Mouse (Mus musculus) stomach, embryonic 14.5 days (tissue): ENCODE measurements around the gene Smox. TPM values are rescaled to one million over a fixed set of nuclear protein-coding genes. Genes with fewer than 3 reads are reported as not detected.
A peak's percentile ranks its signal among the peaks of the same experiment; 100 is the strongest.

Experiments
- ATAC-seq: fragments of 200-750 bp; cut with Nextera tagmentation; 2 replicates; pipeline ENCODE4 v1.8.0; 2017; ENCODE audit warnings: low read depth, moderate TSS enrichment; ENCODE audit not compliant: insufficient number of reproducible peaks, insufficient read depth, low FRiP score
- H3K27ac ChIP-seq: fragments of 300-500 bp; sonication (generic); 2 replicates; pipeline ENCODE4 v1.5.1; 2014; ENCODE audit warnings: mild to moderate bottlenecking, low read length, moderate library complexity, mixed read lengths
- H3K27me3 ChIP-seq: fragments of 300-500 bp; sonication (generic); 2 replicates; pipeline ENCODE4 v1.6.1; 2014; ENCODE audit warnings: low read length, control low read depth, mixed read lengths; ENCODE audit not compliant: control insufficient read depth, insufficient read depth
- H3K36me3 ChIP-seq: fragments of 300-500 bp; sonication (generic); 2 replicates; pipeline ENCODE4 v1.6.1; 2014; ENCODE audit warnings: mild to moderate bottlenecking, control low read depth, low read length, moderate library complexity, mixed read lengths; ENCODE audit not compliant: control insufficient read depth, insufficient read depth
- H3K4me1 ChIP-seq: fragments of 300-500 bp; sonication (generic); 2 replicates; pipeline ENCODE4 v1.6.1; 2014; ENCODE audit warnings: low read length, control low read depth, mixed read lengths; ENCODE audit not compliant: control insufficient read depth, insufficient read depth
- H3K4me2 ChIP-seq: fragments of 300-500 bp; sonication (generic); replicated peaks from 2 replicates; pipeline ENCODE4 v1.6.1; 2014; ENCODE audit warnings: low read depth, low read length, control low read depth
- H3K4me3 ChIP-seq: fragments of 300-500 bp; sonication (generic); 2 replicates; pipeline ENCODE4 v1.5.1; 2014; ENCODE audit warnings: low read depth, low read length, control low read depth
- H3K9ac ChIP-seq: fragments of 300-500 bp; sonication (generic); replicated peaks from 2 replicates; pipeline ENCODE4 v1.6.1; 2014; ENCODE audit warnings: low read depth, mild to moderate bottlenecking, control low read depth, low read length, moderate library complexity, mixed read lengths
- H3K9me3 ChIP-seq: fragments of 300-500 bp; sonication (generic); 2 replicates; pipeline ENCODE4 v1.6.1; 2016; ENCODE audit warnings: low read depth, low read length, control low read depth; ENCODE audit not compliant: control insufficient read depth
- WGBS: fragments of 180-500 bp; shearing (Covaris S2); extraction: QIAGEN DNeasy Blood & Tissue Kit; methylation state at CpG from one replicate; pipeline ENCODE4 v1.1.7; 2014; 5-methylcytosine and 5-hydroxymethylcytosine counted together
- polyA plus RNA-seq: library from polyadenylated mRNA; unstranded; fragments of >200 nt; fragmentation: Nextera tagmentation; extraction: Ambion mirVana; gene quantifications from 2 replicates; pipeline ENCODE4 v1.2.1, GENCODE M21; 2014

Gene Smox
- 28.5 and 29.1 TPM in 2 replicates for polyA plus RNA-seq

DNA sequence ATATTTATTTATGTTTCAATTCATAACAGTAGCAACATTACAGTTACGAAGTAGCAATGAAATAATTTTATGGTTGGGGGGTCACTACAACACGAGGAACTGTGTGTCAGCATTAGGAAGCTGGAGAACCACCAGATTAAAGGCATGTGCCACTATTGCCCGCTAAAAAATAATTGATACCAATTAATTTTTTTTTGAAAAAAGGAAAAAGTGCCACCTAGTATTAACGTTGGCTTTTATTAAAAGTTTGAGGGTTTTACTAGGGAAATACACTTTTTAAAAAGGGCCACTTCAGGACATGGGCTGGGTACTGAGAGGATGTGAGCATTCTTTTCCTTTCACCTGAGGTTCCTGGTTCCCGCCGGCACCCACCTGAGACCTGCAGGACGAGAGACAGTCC is at the start of gene Smox:
Gene Smox (plus strand): TSS at position 301 of the 400 bp plus-strand sequence.
- Histone ChIP-seq H3K27ac (peak within 1 kb of the TSS; percentile 75), H3K27me3 (no peaks in the 10 kb centered on the region), H3K4me2 (peak within 1 kb of the TSS; percentile 97), H3K36me3 (no peaks in the 10 kb centered on the region), H3K9me3 (no peaks in the 10 kb centered on the region), H3K4me1 (peaks cover 5% of the 10 kb centered on the region), H3K4me3 (peak within 1 kb of the TSS; percentile 85), H3K9ac (peak within 1 kb of the TSS; percentile 79)
- 17% methylated on average over 7 of the region's 7 CpGs for WGBS
- no peak for ATAC-seq

DNA sequence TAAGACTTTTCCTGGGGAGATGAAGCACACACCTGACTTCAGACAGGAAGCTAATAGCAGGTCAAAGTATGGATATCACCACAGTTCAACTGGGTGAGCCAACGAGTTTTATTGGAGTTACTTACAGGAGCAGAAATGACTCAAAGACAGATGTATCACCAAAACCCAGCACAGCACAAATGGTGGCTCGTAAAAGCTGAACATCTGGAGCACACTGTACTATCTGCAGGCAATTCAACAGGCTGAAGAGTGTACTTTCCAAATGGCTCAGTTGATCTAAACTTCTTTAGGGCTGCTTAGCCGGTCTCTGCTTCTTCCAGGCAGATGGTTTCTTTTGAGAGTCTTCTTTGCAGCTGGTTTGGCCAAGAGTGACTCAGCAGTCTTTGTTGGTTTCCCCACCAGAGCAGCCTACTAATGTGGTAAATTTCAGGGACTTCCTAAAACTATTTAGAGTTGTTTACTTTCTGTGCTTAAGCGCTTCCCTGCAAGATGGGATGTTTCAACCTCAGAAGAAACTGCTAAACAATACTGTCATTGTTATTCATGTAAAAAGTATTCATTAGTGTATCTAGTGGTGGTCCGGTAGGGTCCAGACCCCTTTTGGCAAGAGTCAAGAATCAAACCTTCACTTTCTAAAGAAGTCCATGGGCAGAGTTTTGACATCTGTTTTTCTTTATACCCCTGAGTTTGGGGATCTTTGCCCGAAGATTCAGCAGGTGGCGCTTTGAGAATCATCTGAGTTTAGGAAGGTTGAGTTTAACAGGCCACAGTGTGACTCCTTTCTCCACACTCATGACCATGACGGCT is 48.0 kb upstream of the Smox start:
- WGBS = 65% methylated on average over 8 of the region's 8 CpGs
- Histone ChIP-seq H3K27ac (no peak overlapping the region), H3K9me3 (no peaks in the 10 kb centered on the region), H3K36me3 (no peaks in the 10 kb centered on the region), H3K4me1 (no peaks in the 10 kb centered on the region), H3K4me3 (no peak overlapping the region), H3K9ac (no peak overlapping the region), H3K27me3 (no peaks in the 10 kb centered on the region), H3K4me2 (no peak overlapping the region)
- ATAC-seq = no peak

DNA sequence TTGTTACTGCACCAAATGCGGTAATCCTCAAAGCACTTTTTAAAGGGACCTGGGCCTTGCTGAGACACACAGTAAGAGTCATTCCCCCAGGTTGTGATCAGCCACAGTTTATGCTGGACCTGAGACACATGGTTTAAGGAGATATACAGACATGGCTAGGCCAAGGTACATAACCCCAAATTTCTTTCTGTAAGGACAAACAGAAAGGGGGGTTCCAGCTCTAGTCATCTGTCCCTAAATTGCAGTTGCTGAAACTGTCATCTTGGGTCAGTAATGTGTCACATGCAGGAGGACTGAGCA is 47.5 kb upstream of the Smox start:
- no peak for ATAC-seq
- Histone ChIP-seq H3K9ac (no peak overlapping the region), H3K4me3 (no peak overlapping the region), H3K9me3 (no peaks in the 10 kb centered on the region), H3K4me2 (no peak overlapping the region), H3K27me3 (no peaks in the 10 kb centered on the region), H3K4me1 (no peaks in the 10 kb centered on the region), H3K36me3 (no peaks in the 10 kb centered on the region), H3K27ac (no peak overlapping the region)
- WGBS = 67% methylated on average over 1 of the region's 1 CpGs

DNA sequence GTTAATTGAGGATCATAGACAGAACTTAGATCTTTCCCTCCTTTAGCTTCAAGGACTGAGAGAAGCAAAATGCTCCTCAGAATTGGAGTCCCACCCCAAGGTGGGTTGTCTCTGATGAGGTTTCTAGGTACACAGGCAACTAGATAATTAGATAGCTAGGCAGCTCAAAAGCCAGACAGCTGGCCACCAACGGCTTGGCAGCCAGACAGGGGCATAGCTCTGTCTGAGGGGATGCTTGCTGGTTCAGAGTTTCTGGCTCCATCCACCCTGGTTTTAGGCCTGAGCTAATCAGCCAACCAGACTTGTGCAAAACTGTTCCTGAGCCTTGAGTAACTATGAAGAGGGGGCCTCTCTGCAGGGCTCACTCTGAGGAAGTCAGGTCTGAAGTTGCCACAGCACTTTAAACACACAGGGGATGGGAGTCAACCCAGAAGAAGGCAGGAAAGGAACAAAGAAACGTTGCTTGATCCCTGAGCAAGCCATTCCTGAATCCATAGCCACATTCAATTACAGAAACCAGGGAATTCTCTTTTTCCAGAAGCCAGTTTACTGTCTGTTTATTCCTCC is 44.8 kb upstream of the Smox start:
- Histone ChIP-seq H3K9me3 (no peaks in the 10 kb centered on the region), H3K9ac (no peak overlapping the region), H3K4me2 (no peak overlapping the region), H3K27me3 (no peaks in the 10 kb centered on the region), H3K36me3 (no peaks in the 10 kb centered on the region), H3K4me1 (no peaks in the 10 kb centered on the region), H3K27ac (no peak overlapping the region), H3K4me3 (no peak overlapping the region)
- 48% methylated on average over 2 of the region's 2 CpGs for WGBS
- no peak for ATAC-seq

- ATAC-seq = no peak
- H3K9ac ChIP-seq = no peak overlapping the region
- H3K27me3 ChIP-seq = no peaks in the 10 kb centered on the region
- H3K4me2 ChIP-seq = no peak overlapping the region
- H3K27ac ChIP-seq = no peak overlapping the region
- H3K4me3 ChIP-seq = no peak overlapping the region
- H3K4me1 ChIP-seq = no peaks in the 10 kb centered on the region
- 76% methylated on average over 8 of the region's 8 CpGs for WGBS
- no peaks in the 10 kb centered on the region for H3K36me3 ChIP-seq
- no peaks in the 10 kb centered on the region for H3K9me3 ChIP-seq
Measured at GRCm38 (mm10) chr2:131447566-131448330, 43.5 kb upstream of the Smox start.

DNA sequence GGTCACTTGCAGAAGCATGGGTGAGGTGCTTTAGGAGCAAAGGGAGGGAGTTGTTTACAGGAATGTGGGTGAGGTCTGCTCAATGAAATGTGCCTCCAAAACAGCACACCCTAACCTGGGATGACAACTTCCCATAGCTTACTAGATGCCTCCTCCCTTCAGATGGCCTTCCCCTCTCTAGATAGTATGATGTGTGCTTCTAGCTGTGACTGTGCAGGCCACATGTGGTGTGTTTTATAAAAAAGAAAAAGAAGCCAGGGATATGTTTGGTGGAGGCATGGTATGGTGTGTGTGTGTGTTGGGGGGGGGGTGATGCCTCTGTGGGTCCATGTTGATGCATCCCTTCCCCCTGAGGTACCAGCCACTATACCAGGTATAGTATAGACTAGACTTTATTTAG is 42.9 kb upstream of the Smox start:
- no peak for ATAC-seq

GRCm38 (mm10) chr2:131449720-131450119 is 41.6 kb upstream of the Smox start:
- WGBS = 67% methylated on average over 5 of the region's 5 CpGs
- H3K4me1 ChIP-seq = no peaks in the 10 kb centered on the region
- H3K4me2 ChIP-seq = no peak overlapping the region
- no peak overlapping the region for H3K27ac ChIP-seq
- H3K9ac ChIP-seq = no peak overlapping the region
- no peaks in the 10 kb centered on the region for H3K9me3 ChIP-seq
- H3K27me3 ChIP-seq = no peaks in the 10 kb centered on the region
- H3K36me3 ChIP-seq = no peaks in the 10 kb centered on the region
- H3K4me3 ChIP-seq = no peak overlapping the region
- ATAC-seq = no peak

More for the DNA sequence above, 42.9 kb upstream of the Smox start:
- H3K9me3 ChIP-seq = no peaks in the 10 kb centered on the region
- no peak overlapping the region for H3K4me3 ChIP-seq
- H3K27ac ChIP-seq = no peak overlapping the region
- no peaks in the 10 kb centered on the region for H3K36me3 ChIP-seq
- no peaks in the 10 kb centered on the region for H3K4me1 ChIP-seq
- no peak overlapping the region for H3K4me2 ChIP-seq
- H3K9ac ChIP-seq = no peak overlapping the region
- H3K27me3 ChIP-seq = no peaks in the 10 kb centered on the region

DNA sequence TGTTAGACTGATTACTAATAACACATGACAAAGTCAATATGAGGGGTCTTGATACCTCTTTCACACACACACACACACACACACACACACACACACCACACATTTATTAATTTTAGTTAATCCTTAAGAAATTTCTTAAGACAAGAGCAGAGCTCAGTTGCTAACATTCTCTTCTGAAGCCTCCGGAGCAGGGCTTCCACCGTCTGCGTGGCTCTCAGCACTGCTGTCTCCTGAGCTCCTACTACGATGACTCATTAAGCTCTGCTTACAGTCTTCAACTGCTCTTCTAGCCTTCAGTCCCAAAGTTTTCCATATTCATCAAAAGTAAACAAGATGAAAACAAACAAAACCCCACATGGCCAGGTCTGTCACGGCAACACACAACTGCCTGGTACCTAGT is 40.8 kb upstream of the Smox start:
- H3K4me2 ChIP-seq = no peak overlapping the region
- no peak overlapping the region for H3K27ac ChIP-seq
- 73% methylated on average over 5 of the region's 5 CpGs for WGBS
- no peaks in the 10 kb centered on the region for H3K36me3 ChIP-seq
- H3K4me3 ChIP-seq = no peak overlapping the region
- H3K9me3 ChIP-seq = no peaks in the 10 kb centered on the region
- no peaks in the 10 kb centered on the region for H3K27me3 ChIP-seq
- H3K9ac ChIP-seq = no peak overlapping the region
- no peak for ATAC-seq
- no peaks in the 10 kb centered on the region for H3K4me1 ChIP-seq
